ENCODE assay signal across 10 mouse cellular contexts in genomic region chr7:119010854-119011529, GRCm38 (mm10). TPM values are rescaled to one million over a fixed set of nuclear protein-coding genes. Genes with fewer than 3 reads are reported as not detected.
DNase-seq lines count a peak whose midpoint lies in the region; ATAC-seq lines count a peak whose summit lies in the region.
"Had no signal": no experiment of that assay in that cellular context is flagged by ENCODE, and none has a peak within 500 bp of the region (broad histone marks: within the 10 kb centered on the region; RNA-seq: fewer than 3 reads in every experiment).

No protein-coding gene starts in this region.

- H3K36me3 ChIP-seq in forebrain, embryonic 16.5 days (ENCODE audit: control insufficient read depth, insufficient read depth) = no peaks in the 10 kb centered on the region
- H3K36me3 ChIP-seq in limb, embryonic 10.5 days = no peaks in the 10 kb centered on the region
- H3K36me3 ChIP-seq: midbrain, embryonic 12.5 days had no signal

- H3K27me3 ChIP-seq in forebrain, embryonic 16.5 days (replicated peaks; ENCODE audit: control insufficient read depth, insufficient read depth, low read length) = no peaks in the 10 kb centered on the region
- no peaks in the 10 kb centered on the region for H3K27me3 ChIP-seq in limb, embryonic 10.5 days (ENCODE audit: low read depth, poor library complexity, severe bottlenecking)
- H3K27me3 ChIP-seq: midbrain, embryonic 12.5 days had no signal

- no peak overlapping the region for H3K4me2 ChIP-seq in forebrain, embryonic 16.5 days (ENCODE audit: low read length)
- H3K4me2 ChIP-seq: midbrain, embryonic 12.5 days had no signal

- H3K9me3 ChIP-seq in forebrain, embryonic 16.5 days (ENCODE audit: control insufficient read depth, low read length) = no peaks in the 10 kb centered on the region
- no peaks in the 10 kb centered on the region for H3K9me3 ChIP-seq in limb, embryonic 10.5 days (replicated peaks)
- H3K9me3 ChIP-seq: midbrain, embryonic 12.5 days had no signal

- H3K27ac ChIP-seq in forebrain, embryonic 16.5 days (ENCODE audit: low read length) = no peak overlapping the region
- no peak overlapping the region for H3K27ac ChIP-seq in limb, embryonic 10.5 days
- H3K27ac ChIP-seq: midbrain, embryonic 12.5 days had no signal

- WGBS in forebrain, embryonic 16.5 days = 11% methylated on average over 5 of the region's 5 CpGs
- WGBS in limb, embryonic 10.5 days = 22% methylated on average over 5 of the region's 5 CpGs

- H3K4me3 ChIP-seq in forebrain, embryonic 16.5 days (replicated peaks; ENCODE audit: low read length) = no peak overlapping the region
- H3K4me3 ChIP-seq in limb, embryonic 10.5 days = no peak overlapping the region
- H3K4me3 ChIP-seq: erythroblast, embryonic 14.5 days; midbrain, embryonic 12.5 days had no signal

- no peaks in the 10 kb centered on the region for H3K4me1 ChIP-seq in forebrain, embryonic 16.5 days (replicated peaks; ENCODE audit: control insufficient read depth, insufficient read depth, low read length)
- H3K4me1 ChIP-seq in limb, embryonic 10.5 days = no peaks in the 10 kb centered on the region
- H3K4me1 ChIP-seq: midbrain, embryonic 12.5 days had no signal

- peak; percentile 49 for ATAC-seq in forebrain, embryonic 16.5 days

- H3K9ac ChIP-seq in forebrain, embryonic 16.5 days (replicated peaks; ENCODE audit: low read depth, low read length) = no peak overlapping the region
- H3K9ac ChIP-seq: midbrain, embryonic 12.5 days had no signal

- DNase-seq in spleen, adult 12 weeks (ENCODE audit: low spot score) = peak; percentile 13
- no peak for DNase-seq in spleen, postnatal 14 days (ENCODE audit: low spot score in 2 of 2)
- DNase-seq in cerebellum, adult 11 months = peak; percentile 46
- peak; percentile 82 for DNase-seq in kidney, adult 18-20 months
- DNase-seq in limb, embryonic 10.5 days (ENCODE audit: low spot score) = peak; percentile 78
- peak; percentile 59 for DNase-seq in ovary, postnatal 14 days (ENCODE audit: low spot score)
- peak; percentile 48 for DNase-seq in urinary bladder, adult 2 months (ENCODE audit: low spot score)

RNA-seq across cellular contexts. Expression of gene Gprc5b, which starts 16.0 kb away (rescaled TPM):
- 5.9 and 6.2 TPM in 2 replicates for polyA plus RNA-seq in forebrain, embryonic 16.5 days (2015; fragmentation: Nextera tagmentation; extraction: Ambion mirVana)
- polyA plus RNA-seq in limb, embryonic 10.5 days (2016; fragmentation: Nextera tagmentation; extraction: Ambion mirVana) = 6.6 and 8.2 TPM in 2 replicates
- polyA plus RNA-seq in urinary bladder, adult 2 months (2012; rRNA removed) = 20.9 and 23.1 TPM in 2 replicates

Comparison
In these comparisons a context has a peak if more than half of its experiments do, and no peak if none do; other contexts are left out.
1. DNase-seq: peak in spleen, adult 12 weeks (single experiment), cerebellum, adult 11 months (single experiment), kidney, adult 18-20 months (single experiment), limb, embryonic 10.5 days (single experiment), ovary, postnatal 14 days (single experiment) and urinary bladder, adult 2 months (single experiment); none in spleen, postnatal 14 days (0 of 2).